Mouse (Mus musculus): ENCODE measurements around the gene Prr12. TPM values are rescaled to one million over a fixed set of nuclear protein-coding genes. Genes with fewer than 3 reads are reported as not detected.
A peak's percentile ranks its signal among the peaks of the same experiment; 100 is the strongest.

Prr12 gene
- polyA plus RNA-seq, 1 experiment from 2014 or later = 13.7 TPM

DNA sequence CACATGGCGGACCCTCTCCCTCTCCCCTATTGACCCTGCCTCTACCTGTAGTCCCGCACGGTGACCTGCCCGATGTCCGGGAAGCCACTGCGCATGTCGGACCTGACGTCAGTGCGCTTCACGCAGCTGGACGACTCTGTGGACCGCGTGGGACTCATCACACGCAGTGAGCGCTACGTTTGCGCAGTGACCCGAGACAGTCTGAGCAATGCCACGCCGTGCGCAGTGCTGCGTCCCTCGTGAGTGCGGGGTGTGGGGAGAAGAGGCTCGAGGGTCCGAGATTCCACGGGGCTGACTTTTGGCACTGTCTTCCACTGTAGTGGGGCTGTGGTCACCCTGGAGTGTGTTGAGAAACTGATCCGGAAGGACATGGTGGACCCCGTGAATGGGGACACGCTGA is 23.8 kb upstream of the Prr12 start:
- Histone ChIP-seq H3K27ac (replicated peaks) (no peak overlapping the region), H3K4me1 (no peaks in the 10 kb centered on the region), H3K9ac (replicated peaks) (no peak overlapping the region), H3K9me3 (no peaks in the 10 kb centered on the region), H3K4me3 (no peak overlapping the region), H3K36me3 (peaks cover 38% of the 10 kb centered on the region), H3K4me2 (replicated peaks) (no peak overlapping the region), H3K27me3 (no peaks in the 10 kb centered on the region)
- 88% methylated on average over 30 of the region's 30 CpGs for WGBS
- no peak for ATAC-seq (ENCODE audit: low FRiP score, low read depth)

DNA sequence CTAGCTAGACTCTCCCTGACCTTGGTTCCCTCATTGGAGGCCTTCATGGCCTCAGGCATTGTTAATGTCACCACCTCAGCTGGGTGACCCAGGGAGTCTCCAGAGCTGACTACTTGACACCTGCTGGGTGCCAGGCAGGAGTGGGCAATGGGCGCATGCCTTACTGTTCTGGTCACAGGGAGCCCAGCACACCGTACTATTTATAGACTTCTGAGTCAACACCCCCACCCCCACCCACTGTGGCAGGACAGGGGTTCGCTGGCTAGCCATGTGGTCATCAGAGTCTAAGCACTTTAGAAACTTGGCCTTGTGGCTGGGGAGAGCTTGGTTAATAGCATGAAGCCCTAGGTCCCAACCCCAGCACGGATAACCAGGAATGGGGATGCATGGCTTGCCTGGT is 22.7 kb upstream of the Prr12 start:
- Histone ChIP-seq H3K9ac (replicated peaks) (no peak overlapping the region), H3K27ac (replicated peaks) (no peak overlapping the region), H3K4me1 (no peaks in the 10 kb centered on the region), H3K4me2 (replicated peaks) (no peak overlapping the region), H3K36me3 (peaks cover 38% of the 10 kb centered on the region), H3K4me3 (no peak overlapping the region), H3K27me3 (no peaks in the 10 kb centered on the region), H3K9me3 (no peaks in the 10 kb centered on the region)
- WGBS = 88% methylated on average over 4 of the region's 4 CpGs
- no peak for ATAC-seq (ENCODE audit: low FRiP score, low read depth)

DNA sequence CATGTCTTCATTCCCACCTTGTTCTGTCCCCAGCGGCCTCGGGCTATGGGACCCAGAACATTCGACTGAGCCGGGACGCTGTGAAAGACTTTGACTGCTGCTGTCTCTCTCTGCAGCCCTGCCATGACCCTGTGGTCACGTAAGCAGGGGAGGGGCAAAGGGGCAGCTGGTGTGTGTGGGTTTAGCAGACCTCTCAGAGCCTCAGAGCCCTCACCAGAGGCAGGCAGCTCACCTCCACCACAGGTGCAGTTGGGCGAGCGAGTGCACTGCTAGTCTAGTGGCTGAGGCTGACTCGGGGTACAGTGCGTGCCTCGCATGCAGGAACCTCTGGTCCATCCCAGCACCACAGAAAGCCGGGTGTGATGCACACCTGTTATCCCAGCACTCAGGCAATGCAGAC is 21.3 kb upstream of the Prr12 start:
- H3K9me3 ChIP-seq = no peaks in the 10 kb centered on the region
- no peaks in the 10 kb centered on the region for H3K4me1 ChIP-seq
- WGBS = 92% methylated on average over 12 of the region's 12 CpGs
- no peak overlapping the region for H3K4me3 ChIP-seq
- no peaks in the 10 kb centered on the region for H3K27me3 ChIP-seq
- no peak overlapping the region for H3K27ac ChIP-seq (replicated peaks)
- no peak for ATAC-seq (ENCODE audit: low FRiP score, low read depth)
- no peak overlapping the region for H3K4me2 ChIP-seq (replicated peaks)
- no peak overlapping the region for H3K9ac ChIP-seq (replicated peaks)
- H3K36me3 ChIP-seq = peaks cover 38% of the 10 kb centered on the region

DNA sequence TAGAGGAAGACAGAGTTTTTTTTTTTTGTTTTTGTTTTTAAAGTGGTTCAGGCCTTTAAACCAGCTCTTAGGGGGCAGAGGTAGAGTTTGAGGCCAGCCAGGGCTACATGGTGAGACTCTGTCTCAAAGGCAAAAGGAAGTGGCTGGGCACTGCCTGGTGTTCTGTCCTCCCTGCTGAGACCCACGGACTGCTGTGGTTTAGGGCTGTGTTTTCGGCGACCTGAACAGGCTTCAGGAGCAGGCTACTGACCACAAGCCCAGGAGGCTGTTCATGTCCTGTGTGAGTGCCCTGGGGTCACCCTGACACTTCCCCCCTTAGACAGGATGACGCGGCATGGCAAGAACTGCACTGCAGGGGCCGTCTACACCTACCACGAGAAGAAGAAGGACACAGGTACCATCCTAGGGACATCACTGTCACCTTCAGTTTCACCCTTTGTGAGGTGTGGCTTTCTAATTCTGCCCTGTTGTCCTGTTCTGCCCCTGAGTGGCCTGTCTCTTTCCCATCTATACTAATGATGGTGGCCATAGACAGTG is 20.6 kb upstream of the Prr12 start:
- ATAC-seq (ENCODE audit: low FRiP score, low read depth) = no peak
- no peak overlapping the region for H3K4me2 ChIP-seq (replicated peaks)
- H3K36me3 ChIP-seq = peaks cover 38% of the 10 kb centered on the region
- H3K9ac ChIP-seq (replicated peaks) = no peak overlapping the region; the same call in 1 of the 2 replicates
- H3K27me3 ChIP-seq = no peaks in the 10 kb centered on the region
- no peak overlapping the region for H3K4me3 ChIP-seq
- H3K27ac ChIP-seq (replicated peaks) = no peak overlapping the region
- no peaks in the 10 kb centered on the region for H3K9me3 ChIP-seq
- WGBS = 89% methylated on average over 7 of the region's 7 CpGs
- no peaks in the 10 kb centered on the region for H3K4me1 ChIP-seq

DNA sequence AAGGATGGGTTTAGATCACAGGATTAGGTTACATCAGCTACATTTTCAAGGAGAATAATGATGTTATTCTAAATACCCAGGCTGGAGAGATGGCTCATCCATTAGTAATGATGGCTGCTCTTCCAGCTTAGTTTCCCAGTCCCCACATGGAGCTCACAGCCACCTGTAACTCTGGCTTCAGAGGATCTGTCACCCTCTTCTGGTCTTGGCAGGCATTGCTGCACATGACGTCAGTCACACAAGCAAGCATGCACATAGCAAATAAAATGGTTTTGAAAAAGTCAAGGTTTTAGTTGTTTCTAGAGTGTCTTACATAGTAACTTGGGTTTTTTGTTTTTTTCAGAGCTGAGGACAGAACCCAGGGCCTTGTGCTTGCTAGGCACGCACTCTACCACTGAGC is 19.5 kb upstream of the Prr12 start:
- H3K4me2 ChIP-seq (replicated peaks) = no peak overlapping the region
- no peak overlapping the region for H3K27ac ChIP-seq (replicated peaks)
- no peak overlapping the region for H3K9ac ChIP-seq (replicated peaks)
- WGBS = 60% methylated on average over 2 of the region's 2 CpGs
- H3K4me1 ChIP-seq = no peaks in the 10 kb centered on the region
- no peaks in the 10 kb centered on the region for H3K9me3 ChIP-seq
- ATAC-seq (ENCODE audit: low FRiP score, low read depth) = no peak
- no peaks in the 10 kb centered on the region for H3K27me3 ChIP-seq
- H3K36me3 ChIP-seq = peaks cover 31% of the 10 kb centered on the region
- H3K4me3 ChIP-seq = no peak overlapping the region

DNA sequence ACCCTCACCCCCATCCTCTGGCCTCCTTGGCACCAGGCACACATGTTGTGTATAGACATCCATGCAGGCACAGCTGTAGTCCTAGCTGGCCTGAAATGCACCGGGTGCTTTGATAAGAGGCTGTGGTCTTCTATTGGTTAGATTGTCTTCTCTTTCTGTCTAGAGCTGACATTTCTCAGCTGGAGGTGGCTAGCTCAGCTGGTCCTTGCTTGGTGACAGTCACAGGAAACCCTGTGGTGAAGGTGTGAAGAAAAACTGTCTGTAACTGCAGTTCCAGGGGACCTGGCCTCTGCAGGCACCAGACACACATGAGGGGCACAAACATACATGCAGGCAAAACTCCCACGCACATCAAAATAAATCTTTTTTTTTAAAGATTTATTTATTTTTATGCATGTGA is 17.0 kb upstream of the Prr12 start:
- 97% methylated on average over 2 of the region's 2 CpGs for WGBS
- ATAC-seq (ENCODE audit: low FRiP score, low read depth) = no peak

DNA sequence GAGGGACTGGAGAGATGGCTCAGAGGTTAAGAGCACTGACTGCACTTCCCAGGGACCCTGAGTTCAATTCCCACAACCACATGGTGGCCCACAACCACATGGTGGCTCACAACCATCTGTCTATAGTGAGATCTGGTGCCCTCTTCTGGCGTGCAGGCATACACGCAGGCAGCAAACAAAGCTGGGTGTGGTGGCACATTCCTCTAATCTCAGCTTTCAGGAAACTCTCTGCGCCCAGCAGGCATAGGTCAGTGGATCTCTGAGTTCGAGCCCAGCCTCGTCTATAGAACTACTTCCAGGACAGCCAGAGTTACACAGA is 15.3 kb upstream of the Prr12 start:
- Histone ChIP-seq H3K4me2 (replicated peaks) (no peak overlapping the region), H3K27ac (replicated peaks) (no peak overlapping the region), H3K27me3 (no peaks in the 10 kb centered on the region), H3K9me3 (no peaks in the 10 kb centered on the region), H3K9ac (replicated peaks) (no peak overlapping the region), H3K4me3 (no peak overlapping the region), H3K4me1 (peaks cover 6% of the 10 kb centered on the region), H3K36me3 (no peaks in the 10 kb centered on the region)
- WGBS = 28% methylated on average over 5 of the region's 5 CpGs
- no peak for ATAC-seq (ENCODE audit: low FRiP score, low read depth)

More for the DNA sequence above, 17.0 kb upstream of the Prr12 start:
- Histone ChIP-seq H3K27ac (replicated peaks) (no peak overlapping the region), H3K36me3 (peaks cover 8% of the 10 kb centered on the region; the same call in 1 of the 2 replicates), H3K27me3 (no peaks in the 10 kb centered on the region), H3K9ac (replicated peaks) (no peak overlapping the region), H3K4me1 (no peaks in the 10 kb centered on the region), H3K9me3 (no peaks in the 10 kb centered on the region), H3K4me3 (no peak overlapping the region), H3K4me2 (replicated peaks) (no peak overlapping the region)

DNA sequence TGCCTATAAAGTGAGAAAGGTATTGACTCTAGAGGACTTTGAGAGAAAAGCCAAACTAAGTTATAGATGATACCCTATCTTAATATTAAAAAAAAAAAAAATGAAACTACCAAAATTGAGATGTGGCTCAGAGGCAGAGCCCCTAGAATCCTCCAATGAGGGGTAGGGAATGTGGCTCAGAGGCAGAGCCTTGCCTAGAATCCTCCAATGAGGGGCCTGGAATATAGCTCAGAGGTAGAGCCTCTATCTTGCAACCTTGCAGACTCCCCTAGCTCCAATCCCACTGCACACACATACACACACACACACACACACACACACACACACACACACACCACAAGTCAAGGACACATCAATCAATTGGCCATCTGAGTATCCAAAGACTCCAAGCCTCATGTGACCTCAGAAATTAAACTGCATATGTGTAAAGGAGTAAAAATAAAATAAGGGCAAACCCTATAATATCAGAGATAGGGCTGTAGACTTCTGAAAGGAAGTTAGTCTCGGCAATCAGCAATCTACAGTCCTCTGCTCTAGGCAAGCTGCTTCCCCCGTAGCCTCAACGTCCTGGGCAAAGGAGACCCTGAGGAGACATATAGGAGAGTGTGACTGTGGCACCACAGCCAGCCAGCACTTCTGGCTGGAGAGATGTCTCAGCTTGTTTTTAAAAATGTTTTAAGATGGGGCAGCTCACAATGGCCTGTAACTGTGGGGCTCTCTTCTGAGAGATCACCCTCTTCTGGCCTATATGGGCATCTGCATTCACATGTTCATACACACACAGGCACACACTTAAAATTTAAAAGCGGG is 14.7 kb upstream of the Prr12 start:
- H3K4me2 ChIP-seq (replicated peaks) = no peak overlapping the region
- ATAC-seq (ENCODE audit: low FRiP score, low read depth) = no peak
- WGBS = 74% methylated on average over 4 of the region's 4 CpGs
- H3K4me1 ChIP-seq = peaks cover 8% of the 10 kb centered on the region
- H3K4me3 ChIP-seq = no peak overlapping the region
- no peaks in the 10 kb centered on the region for H3K36me3 ChIP-seq
- no peaks in the 10 kb centered on the region for H3K9me3 ChIP-seq
- H3K9ac ChIP-seq (replicated peaks) = no peak overlapping the region
- H3K27ac ChIP-seq (replicated peaks) = no peak overlapping the region
- H3K27me3 ChIP-seq = no peaks in the 10 kb centered on the region

DNA sequence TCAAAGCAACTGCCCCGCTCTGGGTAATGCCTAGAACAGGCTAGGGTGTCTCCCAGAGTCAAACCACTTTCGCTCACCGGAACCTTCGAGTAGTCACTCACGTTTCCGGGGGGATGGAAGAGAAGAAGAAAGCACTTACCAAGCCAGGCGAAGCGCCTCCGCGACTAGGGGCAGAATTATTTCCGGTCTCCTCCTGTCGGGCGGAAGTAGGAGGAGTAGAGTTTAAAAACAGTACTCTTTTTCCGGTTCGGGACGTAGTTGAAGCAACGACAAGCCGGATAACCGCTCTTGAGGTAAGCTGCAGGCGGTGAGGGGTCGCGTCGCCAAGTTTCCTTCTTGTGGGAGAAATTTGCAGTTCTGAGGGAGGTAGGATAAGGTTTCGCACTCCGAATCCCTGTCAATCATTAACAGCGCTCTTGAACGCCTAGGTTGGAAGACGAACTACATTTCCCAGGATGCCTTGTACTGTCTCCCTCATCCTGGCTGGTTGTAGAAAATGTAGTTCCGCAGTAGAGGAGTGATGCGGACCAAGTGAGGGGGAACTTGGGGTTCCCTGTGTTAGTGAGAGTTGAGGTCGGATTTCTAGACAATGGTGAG is 9.7 kb upstream of the Prr12 start, which contains the start of the genes Nosip and Prrg2:
Gene Nosip (plus strand): TSS at position 191 of the 597 bp plus-strand sequence.
Gene Prrg2 (minus strand): TSS at position 439 of the 597 bp plus-strand sequence.
- ATAC-seq (ENCODE audit: low FRiP score, low read depth) = peak; percentile 86
- Histone ChIP-seq H3K4me3 (peak within 1 kb of the TSS; percentile 65), H3K27me3 (no peaks in the 10 kb centered on the region), H3K9me3 (no peaks in the 10 kb centered on the region), H3K4me1 (peaks cover 28% of the 10 kb centered on the region), H3K9ac (replicated peaks) (peak within 1 kb of the TSS; percentile 50), H3K4me2 (replicated peaks) (peak within 1 kb of the TSS; percentile 66), H3K27ac (replicated peaks) (peak within 1 kb of the TSS; percentile 83), H3K36me3 (no peaks in the 10 kb centered on the region)
- under 1% methylated on average over 31 of the region's 31 CpGs for WGBS

DNA sequence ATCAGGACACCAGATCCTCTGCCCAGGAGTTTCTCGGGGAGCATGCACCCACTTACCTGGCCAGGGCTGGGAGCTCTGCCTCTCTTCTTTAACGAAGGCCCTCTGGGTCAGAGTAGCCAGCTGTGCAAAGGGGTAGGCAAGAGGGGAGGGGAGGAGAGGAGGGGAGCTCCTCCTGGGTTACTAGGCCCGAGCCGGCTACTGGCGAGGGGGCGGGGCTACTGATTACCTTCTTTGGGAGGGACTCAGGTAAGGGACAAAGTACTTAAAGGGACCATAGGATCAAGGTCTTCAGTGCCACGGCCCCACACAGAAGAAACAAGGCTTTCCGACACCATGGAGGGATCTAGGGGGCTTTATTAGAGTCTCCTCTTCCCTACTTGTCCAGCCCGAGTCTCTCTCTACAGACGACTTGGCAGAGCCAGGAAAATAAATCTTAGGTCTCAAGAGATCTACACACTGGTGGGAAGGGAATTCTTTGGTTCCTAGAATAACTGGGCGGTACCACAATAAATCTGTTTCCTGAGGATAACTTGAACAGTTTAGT is 8.9 kb upstream of the Prr12 start:
- H3K4me2 ChIP-seq (replicated peaks) = peak overlapping the region; percentile 66
- no peaks in the 10 kb centered on the region for H3K9me3 ChIP-seq
- peak overlapping the region; percentile 65 for H3K4me3 ChIP-seq
- 18% methylated on average over 11 of the region's 11 CpGs for WGBS
- peak overlapping the region; percentile 50 for H3K9ac ChIP-seq (replicated peaks)
- no peak for ATAC-seq (ENCODE audit: low FRiP score, low read depth)
- H3K36me3 ChIP-seq = no peaks in the 10 kb centered on the region
- H3K27ac ChIP-seq (replicated peaks) = 0 out of 2 replicates have a peak overlapping the region, but pooled peaks have one; percentile 35
- H3K27me3 ChIP-seq = peaks cover 6% of the 10 kb centered on the region
- peaks cover 28% of the 10 kb centered on the region for H3K4me1 ChIP-seq

DNA sequence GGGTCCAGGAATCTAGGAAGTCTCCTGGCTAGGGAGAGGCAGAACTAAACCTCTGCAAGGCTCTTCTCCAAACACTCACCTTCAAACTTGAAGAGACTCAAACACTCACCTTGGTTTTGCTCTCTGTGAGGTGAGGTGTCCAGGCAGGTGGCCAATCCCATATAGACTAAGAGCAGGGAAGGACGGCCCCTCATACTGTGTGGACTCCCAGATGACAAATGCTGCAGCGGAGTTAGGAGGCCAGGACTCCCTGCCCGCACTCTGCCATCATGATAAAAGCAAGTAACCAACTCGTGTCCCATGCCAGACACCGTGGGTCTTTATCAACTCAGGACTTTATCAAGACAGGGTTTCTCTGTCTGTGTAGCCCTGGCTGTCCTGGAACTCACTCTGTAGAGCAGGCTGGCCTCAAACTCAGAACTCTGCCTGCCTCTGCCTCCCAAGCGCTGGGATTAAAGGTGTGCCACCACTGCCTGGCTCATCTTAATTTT is 8.0 kb upstream of the Prr12 start:
- no peak overlapping the region for H3K9ac ChIP-seq (replicated peaks)
- H3K9me3 ChIP-seq = no peaks in the 10 kb centered on the region
- H3K4me3 ChIP-seq = no peak overlapping the region
- H3K27ac ChIP-seq (replicated peaks) = no peak overlapping the region
- no peaks in the 10 kb centered on the region for H3K36me3 ChIP-seq
- whole genome bisulfite sequencing = 85% methylated on average over 6 of the region's 6 CpGs
- H3K4me1 ChIP-seq = peaks cover 28% of the 10 kb centered on the region
- no peak overlapping the region for H3K4me2 ChIP-seq (replicated peaks)
- ATAC-seq (ENCODE audit: low FRiP score, low read depth) = no peak
- H3K27me3 ChIP-seq = peaks cover 7% of the 10 kb centered on the region

Measured in midbrain, embryonic 12.5 days (tissue).